Mouse (Mus musculus) layer of hippocampus, postnatal 36 days (tissue): ENCODE measurements at regions not wholly inside any gene's neighbourhood (a gene's known extent, or its start where the extent isn't known, plus 50 kb on each side); places are given as distances from the start of the nearest gene placed in this dataset.
"Not testable (repeated sequence)": the region's sequence is repeated elsewhere in the genome, so short reads cannot be mapped to it uniquely, and the experiment has no call there.

ENCODE experiments used
- DNase-seq, 2 experiments: peaks; one replicate each; pipeline ENCODE4 v3.0.0; 2022

- no peak for DNase-seq
Measured at GRCm38 (mm10) chr9:31650362-31651130, 186.3 kb upstream of the Tmem45b start.

- no peak for DNase-seq
Measured at GRCm38 (mm10) chr9:31649073-31649472, 184.8 kb upstream of the Tmem45b start.

- DNase-seq = no peak
Measured at GRCm38 (mm10) chr9:31648551-31648950, 184.3 kb upstream of the Tmem45b start.

DNA sequence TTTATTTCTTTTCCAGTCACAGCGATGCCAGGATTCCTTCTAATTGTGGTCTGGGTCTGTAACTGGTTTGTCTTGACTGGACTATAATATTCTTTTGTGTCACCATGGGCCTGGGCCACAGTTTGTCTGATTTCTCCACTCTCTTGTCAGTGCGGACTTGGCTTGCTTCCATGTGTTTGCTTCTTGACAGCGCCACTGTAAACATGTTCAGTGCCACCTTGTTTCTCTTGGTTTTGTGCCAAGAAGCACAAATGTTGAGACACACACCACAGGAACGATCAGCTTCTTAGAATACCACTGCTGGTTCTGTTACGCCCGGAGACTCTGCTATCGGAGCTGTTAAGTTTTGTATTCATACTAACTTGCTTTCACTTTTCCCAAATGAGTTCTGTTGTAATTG lies 180.9 kb upstream of the Tmem45b start:
- no peak for DNase-seq

DNA sequence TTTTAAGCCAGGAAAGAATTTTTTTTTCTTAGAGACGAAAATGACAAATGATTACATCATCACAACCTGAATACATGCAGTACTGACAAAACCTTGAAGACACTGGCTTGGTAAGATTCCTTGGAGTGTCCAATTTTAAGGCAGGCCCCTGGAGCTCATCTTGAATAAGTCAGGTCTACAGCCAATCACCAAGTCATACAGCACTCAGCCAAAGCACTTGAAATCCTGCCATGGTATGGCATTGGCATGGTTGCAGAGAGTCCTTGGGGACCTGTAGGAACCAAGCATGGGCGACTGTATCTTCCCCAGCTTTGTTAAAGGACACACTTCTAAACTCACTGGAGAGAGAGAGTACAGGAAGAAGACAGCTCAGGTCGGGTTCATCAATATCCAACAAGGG lies 179.8 kb upstream of the Tmem45b start:
- no peak for DNase-seq

- no peak for DNase-seq
Measured at GRCm38 (mm10) chr9:31642169-31642568, 177.9 kb upstream of the Tmem45b start.

- no peak for DNase-seq
Measured at GRCm38 (mm10) chr9:31628291-31628690, 164.0 kb upstream of the Tmem45b start.

GRCm38 (mm10) chr9:31621553-31621952 lies 157.3 kb upstream of the Tmem45b start:
- DNase-seq = not testable (repeated sequence)

DNA sequence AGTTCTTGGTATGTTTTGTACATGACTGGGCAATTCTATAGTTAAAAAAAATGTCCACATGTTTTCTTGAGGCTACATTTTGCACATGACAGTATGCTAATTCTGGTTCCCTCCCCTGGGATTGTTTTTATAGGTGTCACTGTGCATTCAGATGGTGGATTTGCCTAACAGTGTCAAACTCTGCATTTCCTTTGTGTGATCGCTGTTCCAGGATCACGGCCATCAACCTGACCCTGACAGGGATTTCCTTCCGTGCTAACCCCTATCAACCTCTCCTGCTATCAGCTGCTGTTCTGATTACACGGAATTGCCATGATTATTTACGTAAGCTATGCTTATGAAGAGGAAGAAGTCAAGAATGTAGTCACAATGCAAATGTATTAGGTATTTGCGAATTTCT lies 155.1 kb upstream of the Tmem45b start:
- no peak for DNase-seq

- no peak for DNase-seq
Measured at GRCm38 (mm10) chr9:31614250-31614945, 150.1 kb upstream of the Tmem45b start.

DNA sequence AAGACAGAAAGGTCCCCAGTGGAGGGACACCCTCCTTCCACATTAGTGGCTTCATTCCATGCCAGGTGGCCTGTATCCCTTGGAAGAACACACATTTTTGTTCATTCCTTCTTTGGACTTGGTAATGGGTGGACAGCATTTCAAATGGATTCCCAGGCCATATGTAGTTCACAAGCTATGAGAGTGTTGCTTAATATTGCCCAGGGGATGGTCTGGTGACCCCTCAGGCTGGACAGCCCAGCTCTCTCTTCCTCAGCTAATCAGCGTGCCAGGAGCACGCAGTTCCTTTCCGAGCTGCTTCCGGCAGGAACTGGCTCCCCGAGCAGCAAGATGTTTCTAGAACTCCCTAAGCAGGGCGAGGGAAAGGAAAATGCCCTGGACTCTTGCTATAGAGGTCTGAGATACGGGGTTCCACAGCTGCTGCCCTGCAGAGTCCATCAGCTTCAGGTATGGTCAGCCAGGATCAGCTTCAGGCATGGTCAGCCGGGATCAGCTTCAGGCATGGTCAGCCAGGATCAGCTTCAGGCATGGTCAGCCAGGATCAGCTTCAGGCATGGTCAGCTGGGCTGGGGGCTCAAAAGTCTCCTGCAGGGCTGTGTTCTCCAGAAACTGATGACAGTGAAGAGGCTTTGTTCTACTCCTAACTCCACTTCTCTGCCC lies 146.9 kb upstream of the Tmem45b start:
- no peak for DNase-seq

GRCm38 (mm10) chr9:31610631-31611030 lies 146.4 kb upstream of the Tmem45b start:
- no peak for DNase-seq

- DNase-seq = no peak
Measured at GRCm38 (mm10) chr9:31610212-31610611, 145.9 kb upstream of the Tmem45b start.

DNA sequence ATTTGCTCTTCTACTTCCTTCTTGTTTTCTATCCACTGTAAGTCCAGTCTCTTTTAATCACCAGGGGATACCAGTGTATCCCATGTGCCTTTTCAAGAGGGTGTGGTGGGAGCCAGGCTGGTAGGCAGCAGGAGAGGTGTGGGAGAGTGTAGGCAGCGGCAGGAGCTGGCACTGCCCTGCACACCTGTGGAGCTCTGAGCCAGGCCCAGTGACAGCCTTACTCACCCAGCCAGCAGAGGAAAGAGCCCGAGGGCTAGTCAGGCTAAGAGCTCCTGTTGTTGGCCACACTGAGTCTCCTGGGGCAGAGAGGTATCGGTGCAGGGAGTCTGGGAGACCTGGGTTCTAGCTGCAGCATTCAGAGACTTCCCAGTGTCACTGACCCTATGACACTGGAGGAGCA lies 145.5 kb upstream of the Tmem45b start:
- no peak for DNase-seq

GRCm38 (mm10) chr9:31608084-31608870 lies 144.0 kb upstream of the Tmem45b start:
- no peak for DNase-seq

DNA sequence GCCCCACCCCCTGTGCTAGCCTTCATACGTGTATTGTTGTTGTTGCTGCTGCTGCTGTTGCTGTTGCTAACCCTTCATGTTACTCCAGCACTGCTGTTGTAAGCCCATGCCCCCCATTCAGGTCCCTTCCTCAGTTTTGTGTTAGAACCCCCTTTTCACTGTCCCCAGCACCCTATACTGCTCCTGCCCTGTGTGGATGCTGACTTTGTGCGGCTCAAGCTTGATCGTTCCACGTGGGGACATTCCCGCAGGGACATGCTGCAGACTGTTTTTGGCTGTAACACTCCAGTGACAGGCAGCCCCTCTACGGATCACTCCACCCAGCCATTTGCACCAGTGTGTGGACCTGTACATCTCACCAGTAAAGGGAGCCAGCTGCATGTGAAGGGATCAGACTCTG lies 142.7 kb upstream of the Tmem45b start:
- DNase-seq = no peak

- DNase-seq = no peak
Measured at GRCm38 (mm10) chr9:31604497-31605090, 140.3 kb upstream of the Tmem45b start.

DNA sequence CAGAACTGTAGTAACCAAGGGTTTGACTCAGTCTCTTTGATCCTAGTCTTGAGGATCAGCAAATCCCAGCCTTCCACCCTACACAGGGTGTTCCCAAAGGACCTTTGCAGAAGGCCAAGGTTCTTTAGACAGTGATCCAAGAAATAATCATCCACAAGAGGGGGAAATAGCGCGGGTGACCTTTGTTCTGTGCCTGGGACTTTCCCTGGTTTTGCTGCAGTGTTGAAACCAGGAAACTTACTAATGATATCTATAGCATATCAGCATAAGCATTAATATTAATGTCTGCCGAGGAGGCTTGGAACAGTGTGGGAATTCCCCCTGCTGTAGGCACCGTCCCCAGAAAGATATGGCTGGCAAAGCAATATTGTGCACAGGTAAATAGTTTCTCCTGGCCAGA lies 138.4 kb upstream of the Tmem45b start:
- no peak for DNase-seq

DNA sequence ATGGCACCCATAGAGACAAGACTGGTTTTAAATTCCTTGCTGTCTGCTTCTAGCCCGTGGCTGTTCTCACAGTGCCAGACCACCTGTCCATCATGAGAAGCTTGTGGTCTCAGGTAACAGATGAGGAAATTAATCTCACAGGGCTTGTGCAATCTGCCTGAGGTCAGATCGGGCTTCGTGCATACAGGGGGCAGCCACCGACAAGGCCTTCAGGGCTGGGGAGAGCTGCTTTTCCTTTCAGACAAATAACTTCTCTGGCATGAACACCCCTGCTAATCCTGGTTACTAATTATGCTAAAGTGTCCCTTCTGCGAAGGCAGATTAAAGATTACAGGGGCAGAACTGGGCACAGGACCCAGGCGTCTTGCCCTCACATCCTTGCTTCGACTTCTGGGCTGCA lies 130.8 kb upstream of the Tmem45b start:
- no peak for DNase-seq

GRCm38 (mm10) chr9:31587671-31588070 lies 123.4 kb upstream of the Tmem45b start:
- no peak for DNase-seq

GRCm38 (mm10) chr9:31583983-31584382 lies 119.7 kb upstream of the Tmem45b start:
- DNase-seq = no peak

- DNase-seq = no peak
Measured at GRCm38 (mm10) chr9:31582947-31583346, 118.7 kb upstream of the Tmem45b start.
